Comparison of ENCODE assay signal across 21 mouse cellular contexts in the genomic region with DNA sequence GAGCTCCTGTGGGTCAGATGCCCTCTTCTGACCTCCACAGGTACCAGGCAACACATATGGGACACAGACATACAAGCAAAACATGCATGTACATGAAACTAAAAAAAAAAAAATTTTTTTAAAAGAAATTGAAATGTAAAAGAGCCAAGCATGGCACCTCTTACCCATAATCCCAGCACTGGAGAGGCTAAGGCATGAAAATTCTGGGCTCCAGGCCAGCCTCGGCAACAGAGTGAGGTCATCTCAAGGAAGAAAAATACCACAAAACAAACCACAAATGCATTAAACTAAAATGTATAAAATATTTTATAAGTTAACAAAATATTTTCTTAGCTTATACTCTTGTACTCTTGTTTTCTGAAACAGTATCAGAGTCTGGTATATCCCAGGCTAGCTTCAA. TPM values are rescaled to one million over a fixed set of nuclear protein-coding genes. Genes with fewer than 3 reads are reported as not detected.
DNase-seq lines count a peak whose midpoint lies in the region; ATAC-seq and TF ChIP-seq lines count a peak whose summit lies in the region.
"Had no signal": no experiment of that assay in that cellular context is flagged by ENCODE, and none has a peak within 500 bp of the region (broad histone marks: within the 10 kb centered on the region; RNA-seq: fewer than 3 reads in every experiment).

No protein-coding gene starts in this region.

- H3K79me2 ChIP-seq in myocyte (ENCODE audit: control insufficient read depth, insufficient read depth), result peaks cover 6% of the 10 kb centered on the region

- no peak for TF ChIP-seq POLR2A in myocyte (IDR thresholded peaks at IDR 0.05; ENCODE audit: insufficient read length, low read depth)

- H3ac ChIP-seq in myocyte (ENCODE audit: control insufficient read depth, insufficient read length), result no peak overlapping the region

- no peak overlapping the region for H3K27ac ChIP-seq in embryonic facial prominence, embryonic 14.5 days (replicated peaks; ENCODE audit: low read depth, low read length)
- no peak overlapping the region for H3K27ac ChIP-seq in embryonic facial prominence, embryonic 10.5 days (replicated peaks)
- H3K27ac ChIP-seq: embryonic facial prominence, embryonic 15.5 days; forebrain, embryonic 10.5 days; heart, embryonic 10.5 days; hindbrain, embryonic 13.5 days; intestine, embryonic 15.5 days had no signal

- peak; percentile 33 for DNase-seq in embryonic facial prominence, embryonic 14.5 days (ENCODE audit: low spot score)
- DNase-seq in embryonic facial prominence, embryonic 10.5 days (ENCODE audit: low spot score), result no peak
- DNase-seq in 416B (ENCODE audit: low read depth) (peak; percentile 78), NIH3T3 (ENCODE audit: low read depth) (peak; percentile 91)
- no peak for DNase-seq in gastrocnemius, postnatal 4 days (ENCODE audit: low spot score in 2 of 2)
- no peak for DNase-seq in kidney, adult 18-20 months
- DNase-seq: cerebellum, adult 18-20 months; cerebellum, adult 9-11 months; cerebellum, postnatal 36 days; gastrocnemius, postnatal 36 days; heart, adult 18-20 months; heart, postnatal 10 days had no signal

- WGBS in embryonic facial prominence, embryonic 14.5 days, result 74% methylated on average over 1 of the region's 1 CpGs
- WGBS in embryonic facial prominence, embryonic 10.5 days, result 96% methylated on average over 1 of the region's 1 CpGs

- no peak for ATAC-seq in embryonic facial prominence, embryonic 14.5 days (ENCODE audit: low read depth)
- ATAC-seq: forebrain, embryonic 14.5 days; intestine, embryonic 15.5 days had no signal

- peaks cover 8% of the 10 kb centered on the region for H3K4me1 ChIP-seq in embryonic facial prominence, embryonic 14.5 days (ENCODE audit: control insufficient read depth, insufficient read depth, low read length)
- H3K4me1 ChIP-seq in embryonic facial prominence, embryonic 10.5 days, result peaks cover 16% of the 10 kb centered on the region

- no peaks in the 10 kb centered on the region for H3K36me3 ChIP-seq in embryonic facial prominence, embryonic 14.5 days (ENCODE audit: control insufficient read depth, insufficient read depth, low read length)
- no peaks in the 10 kb centered on the region for H3K36me3 ChIP-seq in embryonic facial prominence, embryonic 10.5 days (replicated peaks)
- no peaks in the 10 kb centered on the region for H3K36me3 ChIP-seq in myocyte (ENCODE audit: control insufficient read depth, insufficient read depth)
- H3K36me3 ChIP-seq: embryonic facial prominence, embryonic 15.5 days; forebrain, embryonic 10.5 days; heart, embryonic 10.5 days; hindbrain, embryonic 13.5 days; intestine, embryonic 15.5 days had no signal

- H3K4me2 ChIP-seq in embryonic facial prominence, embryonic 14.5 days (ENCODE audit: low read depth, low read length), result no peak overlapping the region
- peak overlapping the region; percentile 48 for H3K4me2 ChIP-seq in myocyte (ENCODE audit: low read depth)
- H3K4me2 ChIP-seq: embryonic facial prominence, embryonic 15.5 days; hindbrain, embryonic 13.5 days; intestine, embryonic 15.5 days had no signal

- H3K4me3 ChIP-seq in embryonic facial prominence, embryonic 14.5 days (ENCODE audit: low read depth, low read length), result no peak overlapping the region
- H3K4me3 ChIP-seq in embryonic facial prominence, embryonic 10.5 days, result no peak overlapping the region
- H3K4me3 ChIP-seq in myocyte, result no peak overlapping the region
- H3K4me3 ChIP-seq: embryonic facial prominence, embryonic 15.5 days; erythroblast, embryonic 14.5 days; forebrain, embryonic 10.5 days; heart, embryonic 10.5 days; hindbrain, embryonic 13.5 days; intestine, embryonic 15.5 days had no signal

- H3K9me3 ChIP-seq in embryonic facial prominence, embryonic 14.5 days (ENCODE audit: control insufficient read depth, low read length), result no peaks in the 10 kb centered on the region
- no peaks in the 10 kb centered on the region for H3K9me3 ChIP-seq in embryonic facial prominence, embryonic 10.5 days
- H3K9me3 ChIP-seq: embryonic facial prominence, embryonic 15.5 days; forebrain, embryonic 10.5 days; heart, embryonic 10.5 days; hindbrain, embryonic 13.5 days; intestine, embryonic 15.5 days had no signal

- no peak overlapping the region for H3K9ac ChIP-seq in embryonic facial prominence, embryonic 14.5 days (ENCODE audit: low read depth, low read length)
- H3K9ac ChIP-seq: embryonic facial prominence, embryonic 15.5 days; hindbrain, embryonic 13.5 days; intestine, embryonic 15.5 days had no signal

- no peaks in the 10 kb centered on the region for H3K27me3 ChIP-seq in embryonic facial prominence, embryonic 14.5 days (replicated peaks; ENCODE audit: control insufficient read depth, insufficient read depth, low read length)
- no peaks in the 10 kb centered on the region for H3K27me3 ChIP-seq in embryonic facial prominence, embryonic 10.5 days (replicated peaks; ENCODE audit: low read depth, poor library complexity, severe bottlenecking)
- no peaks in the 10 kb centered on the region for H3K27me3 ChIP-seq in myocyte (ENCODE audit: control insufficient read depth, insufficient read depth, insufficient read length)
- H3K27me3 ChIP-seq: embryonic facial prominence, embryonic 15.5 days; hindbrain, embryonic 13.5 days; intestine, embryonic 15.5 days had no signal

TF ChIP-seq in myocyte, 11 proteins besides CTCF, POLR2A, EP300 and RAD21:
- no peak for TF ChIP-seq MAX (IDR thresholded peaks at IDR 0.05; ENCODE audit: low read depth)
- TF ChIP-seq POLR2AphosphoS2 (IDR thresholded peaks at IDR 0.05; ENCODE audit: insufficient read length, low read depth), result no peak
- TF ChIP-seq MYOG (IDR thresholded peaks at IDR 0.05; ENCODE audit: control insufficient read depth in 1 of 3, insufficient read depth in 1 of 3, insufficient read length in 2 of 3, low read depth in 2 of 3), result no peak
- no peak for TF ChIP-seq REST (IDR thresholded peaks at IDR 0.05; ENCODE audit: insufficient read depth, insufficient read length)
- TF ChIP-seq USF1 (IDR thresholded peaks at IDR 0.05; ENCODE audit: low read depth), result no peak
- no peak for TF ChIP-seq TCF12 (IDR thresholded peaks at IDR 0.05; ENCODE audit: insufficient read depth, poor library complexity, severe bottlenecking)
- no peak for TF ChIP-seq CEBPB (IDR thresholded peaks at IDR 0.05; ENCODE audit: insufficient read depth, poor library complexity, severe bottlenecking)
- no peak for TF ChIP-seq SRF (IDR thresholded peaks at IDR 0.05; ENCODE audit: control insufficient read depth, insufficient read length, low read depth)
- TF ChIP-seq TCF3 (IDR thresholded peaks at IDR 0.05; ENCODE audit: insufficient read length, low read depth), result no peak
- TF ChIP-seq MYOD1 (IDR thresholded peaks at IDR 0.05; ENCODE audit: control insufficient read depth in 1 of 3, insufficient read length in 2 of 3, low read depth in 2 of 3), result no peak
- no peak for TF ChIP-seq E2F4 (IDR thresholded peaks at IDR 0.05; ENCODE audit: insufficient read depth)

RNA-seq across cellular contexts. Expression of a gene that starts 3.7 kb away (rescaled TPM):
- polyA plus RNA-seq in embryonic facial prominence, embryonic 14.5 days (2014; fragmentation: Nextera tagmentation; extraction: Ambion mirVana), result 31.1 and 36.7 TPM in 2 replicates
- 35.1 and 36.4 TPM in 2 replicates for polyA plus RNA-seq in embryonic facial prominence, embryonic 10.5 days (2016; fragmentation: Nextera tagmentation; extraction: Ambion mirVana)
- 31.0 TPM for polyA plus RNA-seq in myocyte (2012; fragmentation: generic; extraction: Trizol)
- 10 to 100 TPM; 26.7 to 27.4 TPM for total RNA-seq in gastrocnemius, postnatal 4 days (2021)

RNA-seq across cellular contexts. Expression of a gene that starts 8.3 kb away (rescaled TPM):
- polyA plus RNA-seq in embryonic facial prominence, embryonic 14.5 days (2014; fragmentation: Nextera tagmentation; extraction: Ambion mirVana), result 5.7 and 6.1 TPM in 2 replicates
- 5.4 and 5.9 TPM in 2 replicates for polyA plus RNA-seq in embryonic facial prominence, embryonic 10.5 days (2016; fragmentation: Nextera tagmentation; extraction: Ambion mirVana)
- 2.5 TPM for polyA plus RNA-seq in myocyte (2012; fragmentation: generic; extraction: Trizol)
- 1 to 10 TPM; 1.2 TPM for total RNA-seq in gastrocnemius, postnatal 4 days (2021)
- total RNA-seq: hematopoietic stem cell, adult 5-6 weeks had no signal

RNA-seq across cellular contexts. Expression of a gene that starts 8.4 kb away (rescaled TPM):
- polyA plus RNA-seq in embryonic facial prominence, embryonic 14.5 days (2014; fragmentation: Nextera tagmentation; extraction: Ambion mirVana), result 113 and 133 TPM in 2 replicates
- 131 and 136 TPM in 2 replicates for polyA plus RNA-seq in embryonic facial prominence, embryonic 10.5 days (2016; fragmentation: Nextera tagmentation; extraction: Ambion mirVana)
- 114 TPM for polyA plus RNA-seq in myocyte (2012; fragmentation: generic; extraction: Trizol)
- 10 to 100 TPM; 48.1 to 68.1 TPM for total RNA-seq in gastrocnemius, postnatal 4 days (2021)

RNA-seq across cellular contexts. Expression of a gene that starts 15.1 kb away (rescaled TPM):
- polyA plus RNA-seq in embryonic facial prominence, embryonic 14.5 days (2014; fragmentation: Nextera tagmentation; extraction: Ambion mirVana), result 4.3 and 4.9 TPM in 2 replicates
- polyA plus RNA-seq in embryonic facial prominence, embryonic 10.5 days (2016; fragmentation: Nextera tagmentation; extraction: Ambion mirVana), result 1.6 and 3.0 TPM in 2 replicates
- 1.1 TPM for polyA plus RNA-seq in myocyte (2012; fragmentation: generic; extraction: Trizol)
- total RNA-seq in gastrocnemius, postnatal 4 days (2021), result 1 to 10 TPM; 2.3 to 2.4 TPM

RNA-seq across cellular contexts. Expression of a gene that starts 33.1 kb away (rescaled TPM):
- 19.5 and 21.4 TPM in 2 replicates for polyA plus RNA-seq in embryonic facial prominence, embryonic 14.5 days (2014; fragmentation: Nextera tagmentation; extraction: Ambion mirVana)
- 29.4 and 31.1 TPM in 2 replicates for polyA plus RNA-seq in embryonic facial prominence, embryonic 10.5 days (2016; fragmentation: Nextera tagmentation; extraction: Ambion mirVana)
- polyA plus RNA-seq in myocyte (2012; fragmentation: generic; extraction: Trizol), result 12.1 TPM
- 10 to 100 TPM; 14.9 to 17.5 TPM for total RNA-seq in gastrocnemius, postnatal 4 days (2021)

Comparison
In these comparisons a context has a peak if more than half of its experiments do, and no peak if none do; other contexts are left out.
1. DNase-seq: peak in embryonic facial prominence, embryonic 14.5 days (single experiment), 416B (single experiment) and NIH3T3 (single experiment); none in embryonic facial prominence, embryonic 10.5 days (single experiment), gastrocnemius, postnatal 4 days (0 of 2) and kidney, adult 18-20 months (single experiment).